Mouse (Mus musculus) brain, adult 10 weeks (tissue): ENCODE data around the gene Dip2c. TPM values are rescaled to one million over a fixed set of nuclear protein-coding genes. Genes with fewer than 3 reads are reported as not detected.

Experiments used
- polyA plus RNA-seq: library from polyadenylated mRNA; stranded (reverse); fragments of 350-450 nt; fragmentation: Illumina TruSeq; extraction: RNeasy Lipid Tissue Mini Kit (QIAGEN cat#74804); gene quantifications from one replicate; pipeline ENCODE4 v1.2.3, GENCODE M21; 2015; ENCODE audit warnings: low read depth, low replicate concordance

Gene Dip2c
- 27.8 TPM for polyA plus RNA-seq

GRCm38 (mm10) chr13:9276322-9276855 lies at the start of gene Dip2c:
Dip2c (plus strand) TSS chr13:9276528.

Other genes with a start within 250 kb of the Dip2c start
- gene Larp4b, start 182.6 kb upstream of the Dip2c start, polyA plus RNA-seq: 35.7 TPM